Mouse (Mus musculus) midbrain, embryonic 13.5 days (tissue): ENCODE measurements around the gene Sfxn3. TPM values are rescaled to one million over a fixed set of nuclear protein-coding genes. Genes with fewer than 3 reads are reported as not detected.

Source experiments
- ATAC-seq: fragments of 200-750 bp; cut with Nextera tagmentation; 2 replicates; pipeline ENCODE4 v1.8.0; 2017; ENCODE audit warnings: mild to moderate bottlenecking, moderate TSS enrichment, moderate library complexity
- H3K27ac ChIP-seq: fragments of 300-500 bp; sonication (generic); 2 replicates; pipeline ENCODE4 v1.5.1; 2015; ENCODE audit warnings: inconsistent platforms, mild to moderate bottlenecking, moderate library complexity
- H3K27me3 ChIP-seq: fragments of 300-500 bp; sonication (generic); 2 replicates; pipeline ENCODE4 v1.6.1; 2015; ENCODE audit warnings: mild to moderate bottlenecking, inconsistent platforms
- H3K36me3 ChIP-seq: fragments of 300-500 bp; sonication (generic); 2 replicates; pipeline ENCODE4 v1.6.1; 2015; ENCODE audit warnings: mild to moderate bottlenecking, inconsistent platforms
- H3K4me1 ChIP-seq: fragments of 300-500 bp; sonication (generic); replicated peaks from 2 replicates; pipeline ENCODE4 v1.6.1; 2015; ENCODE audit warnings: inconsistent platforms
- H3K4me2 ChIP-seq: fragments of 300-500 bp; sonication (generic); replicated peaks from 2 replicates; pipeline ENCODE4 v1.6.1; 2015; ENCODE audit warnings: moderate library complexity, mild to moderate bottlenecking, inconsistent platforms
- H3K4me3 ChIP-seq: fragments of 300-500 bp; sonication (generic); replicated peaks from 2 replicates; pipeline ENCODE4 v1.5.1; 2015; ENCODE audit warnings: mild to moderate bottlenecking, inconsistent platforms
- H3K9ac ChIP-seq: fragments of 300-500 bp; sonication (generic); replicated peaks from 2 replicates; pipeline ENCODE4 v1.6.1; 2015; ENCODE audit warnings: mild to moderate bottlenecking, inconsistent platforms
- H3K9me3 ChIP-seq: fragments of 300-500 bp; sonication (generic); 2 replicates; pipeline ENCODE4 v1.6.1; 2016; ENCODE audit warnings: mild to moderate bottlenecking, inconsistent platforms
- WGBS: fragments of 180-500 bp; shearing (Covaris S2); methylation state at CpG from one replicate; pipeline ENCODE4 v1.1.7; 2015; 5-methylcytosine and 5-hydroxymethylcytosine counted together
- polyA plus RNA-seq: library from polyadenylated mRNA; unstranded; fragments of >200 nt; fragmentation: Nextera tagmentation; extraction: Ambion mirVana; gene quantifications from 2 replicates; pipeline ENCODE4 v1.2.1, GENCODE M21; 2015

Gene Sfxn3
- polyA plus RNA-seq, 1 experiment from 2014 or later, result 58.1 TPM

DNA sequence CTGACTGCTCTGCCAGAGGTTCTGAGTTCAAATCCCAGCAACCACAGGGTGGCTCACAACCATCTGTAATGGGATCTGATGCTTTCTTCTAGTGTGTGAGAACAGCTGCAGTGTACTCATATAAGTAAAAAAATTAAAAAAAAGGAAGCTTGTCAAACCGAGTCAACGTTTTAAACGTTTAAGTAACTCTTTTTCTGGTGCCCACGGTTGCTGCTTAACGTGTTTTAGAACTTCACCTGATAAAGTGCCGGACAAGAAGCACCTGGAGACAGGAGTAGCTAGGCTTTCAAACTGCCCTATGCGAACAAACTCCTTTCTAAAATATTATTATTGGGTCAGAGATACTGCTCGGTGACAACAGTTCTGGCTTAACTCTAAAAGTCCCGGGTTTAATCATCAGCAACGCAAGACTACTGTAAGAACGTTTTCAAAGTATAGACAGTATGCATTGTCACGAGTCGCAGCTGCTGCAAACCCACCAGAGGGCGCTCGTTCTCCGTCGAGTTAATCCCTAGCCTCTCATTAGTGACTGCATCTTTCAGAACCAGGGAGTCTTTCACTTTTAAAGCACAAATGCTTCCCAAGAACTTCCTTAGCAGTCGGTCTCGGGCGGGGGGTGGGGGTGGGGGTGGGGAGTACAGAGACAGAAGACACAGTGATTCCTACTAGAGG lies 26.7 kb downstream of the Sfxn3 start:
- peak overlapping the region; percentile 91 for H3K4me2 ChIP-seq
- H3K4me3 ChIP-seq, result peak overlapping the region; percentile 55
- H3K4me1 ChIP-seq, result peaks cover 28% of the 10 kb centered on the region
- 0 out of 2 replicates have a peak, but pooled peaks have one; percentile 10 for ATAC-seq
- no peaks in the 10 kb centered on the region for H3K36me3 ChIP-seq
- WGBS, result 9% methylated on average over 20 of the region's 20 CpGs
- peak overlapping the region; percentile 83; the same call in 1 of the 2 replicates for H3K27ac ChIP-seq
- H3K27me3 ChIP-seq, result peaks cover 68% of the 10 kb centered on the region
- no peaks in the 10 kb centered on the region for H3K9me3 ChIP-seq
- peak overlapping the region; percentile 75 for H3K9ac ChIP-seq

DNA sequence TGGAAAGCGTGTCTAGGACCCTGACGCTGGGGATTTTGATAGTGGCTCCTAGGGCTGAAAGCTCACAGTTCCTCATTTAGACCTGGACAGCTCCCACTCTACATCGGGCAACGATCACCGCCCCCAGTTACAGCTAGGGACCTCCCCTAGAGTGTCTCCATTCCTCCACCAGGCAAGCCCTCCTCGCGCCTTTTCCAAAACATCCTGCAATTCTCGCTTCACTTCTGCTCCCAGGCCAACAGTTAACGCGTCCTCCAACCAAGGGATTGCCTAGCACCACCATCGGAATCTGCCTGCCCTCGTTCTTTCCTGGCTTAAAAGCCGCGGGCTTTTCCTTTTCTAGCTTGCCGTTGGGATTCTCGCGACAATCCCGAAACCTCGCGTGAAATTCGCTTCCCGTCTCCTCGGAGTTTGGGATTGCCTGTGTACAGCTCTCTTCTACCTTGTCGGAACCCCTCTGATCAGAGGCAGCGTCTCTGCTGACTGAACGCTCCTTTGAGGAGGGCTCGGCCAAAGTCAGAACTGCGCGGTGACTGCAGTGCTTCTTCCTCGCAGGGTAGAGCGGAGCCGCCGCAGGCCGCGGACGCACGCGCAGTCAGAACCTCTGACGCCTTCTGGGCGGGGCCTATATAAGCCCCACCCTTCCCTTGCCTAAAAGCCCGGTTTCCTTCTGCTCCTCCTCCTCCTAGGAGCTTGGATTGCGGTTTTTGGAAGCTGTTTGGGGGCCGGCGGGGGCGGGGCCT lies 27.4 kb downstream of the Sfxn3 start, which contains the start of gene Kazald1:
Gene Kazald1 (plus strand): TSS at position 662 of the 743 bp plus-strand sequence.
- Histone ChIP-seq H3K9ac (peak within 1 kb of the TSS; percentile 75), H3K4me1 (peaks cover 31% of the 10 kb centered on the region), H3K27me3 (peaks cover 69% of the 10 kb centered on the region), H3K27ac (peak within 1 kb of the TSS; percentile 83), H3K36me3 (no peaks in the 10 kb centered on the region), H3K4me3 (peak within 1 kb of the TSS; percentile 55), H3K4me2 (peak within 1 kb of the TSS; percentile 91), H3K9me3 (no peaks in the 10 kb centered on the region)
- ATAC-seq, result peak; percentile 84
- WGBS, result under 1% methylated on average over 45 of the region's 45 CpGs

DNA sequence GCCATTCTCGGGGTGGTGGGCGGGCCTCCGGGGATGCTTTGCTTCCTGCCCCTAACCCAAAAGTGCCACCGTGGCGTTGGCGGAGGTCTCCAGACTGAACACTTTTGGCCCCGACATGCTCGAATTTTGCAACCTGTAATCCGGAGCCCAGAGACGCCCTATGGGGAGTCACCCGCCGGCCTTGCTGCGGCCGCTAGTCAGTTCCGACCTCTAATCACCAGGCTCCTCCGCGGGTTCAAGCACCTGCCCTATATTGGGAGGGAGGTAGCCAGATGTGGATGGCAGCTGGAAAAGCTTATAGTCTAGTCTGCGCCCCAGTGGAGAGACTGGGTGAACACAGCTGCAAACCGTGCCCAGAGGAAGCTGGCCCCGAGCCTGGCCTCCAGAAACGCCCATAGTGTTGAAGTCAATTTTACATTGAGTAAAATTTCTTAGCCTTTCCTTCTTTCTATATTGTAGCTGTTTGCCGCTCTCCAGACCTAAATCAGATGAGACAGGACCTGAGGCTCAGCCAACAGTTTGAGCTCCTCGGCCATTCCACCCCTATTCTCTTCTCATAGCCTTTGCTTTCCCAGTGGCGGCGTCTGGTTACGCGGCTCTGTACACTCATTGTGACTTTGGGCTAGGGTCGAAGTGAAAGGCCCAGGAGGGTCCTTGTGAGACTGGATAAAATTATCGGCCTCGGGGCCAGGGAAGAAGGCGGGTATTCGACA lies 28.2 kb downstream of the Sfxn3 start:
- peak overlapping the region; percentile 75 for H3K9ac ChIP-seq
- no peak overlapping the region for H3K27ac ChIP-seq
- peaks cover 71% of the 10 kb centered on the region for H3K27me3 ChIP-seq
- peak overlapping the region; percentile 55 for H3K4me3 ChIP-seq
- peak; percentile 41 for ATAC-seq
- peak overlapping the region; percentile 91 for H3K4me2 ChIP-seq
- H3K36me3 ChIP-seq, result no peaks in the 10 kb centered on the region
- peaks cover 39% of the 10 kb centered on the region for H3K4me1 ChIP-seq
- WGBS, result under 1% methylated on average over 32 of the region's 32 CpGs
- no peaks in the 10 kb centered on the region for H3K9me3 ChIP-seq

DNA sequence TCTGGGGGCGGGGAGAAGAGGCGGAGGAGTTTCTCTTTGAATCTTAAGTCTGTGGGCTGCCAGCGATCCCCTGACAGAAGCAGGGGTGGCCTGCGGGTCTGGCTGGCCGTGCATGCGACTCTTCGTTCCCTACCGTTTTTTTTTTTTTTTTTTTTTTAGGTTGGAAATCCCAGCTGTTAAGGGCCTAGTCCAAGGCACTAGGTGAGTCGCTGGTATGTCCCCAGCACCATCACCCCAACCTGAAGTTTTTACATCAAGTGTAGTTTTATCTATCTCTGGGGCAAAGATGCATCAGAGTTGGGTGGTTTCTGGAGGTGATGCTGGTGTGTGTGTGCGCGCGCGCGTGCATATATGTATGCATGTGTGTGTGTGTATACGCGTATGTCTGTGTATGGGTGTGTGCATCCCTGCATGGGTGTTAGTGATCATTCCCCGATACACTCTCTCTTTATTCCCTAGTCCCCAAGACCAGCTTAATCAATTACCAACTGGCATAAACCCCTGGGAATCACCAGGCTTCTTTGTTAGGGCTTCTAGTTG lies 28.8 kb downstream of the Sfxn3 start:
- no peak for ATAC-seq
- Histone ChIP-seq H3K27ac (no peak overlapping the region), H3K36me3 (no peaks in the 10 kb centered on the region), H3K27me3 (peaks cover 76% of the 10 kb centered on the region), H3K9ac (no peak overlapping the region), H3K4me1 (peaks cover 45% of the 10 kb centered on the region), H3K4me3 (peak overlapping the region; percentile 55), H3K9me3 (no peaks in the 10 kb centered on the region), H3K4me2 (peak overlapping the region; percentile 91)
- 5% methylated on average over 17 of the region's 17 CpGs for WGBS

DNA sequence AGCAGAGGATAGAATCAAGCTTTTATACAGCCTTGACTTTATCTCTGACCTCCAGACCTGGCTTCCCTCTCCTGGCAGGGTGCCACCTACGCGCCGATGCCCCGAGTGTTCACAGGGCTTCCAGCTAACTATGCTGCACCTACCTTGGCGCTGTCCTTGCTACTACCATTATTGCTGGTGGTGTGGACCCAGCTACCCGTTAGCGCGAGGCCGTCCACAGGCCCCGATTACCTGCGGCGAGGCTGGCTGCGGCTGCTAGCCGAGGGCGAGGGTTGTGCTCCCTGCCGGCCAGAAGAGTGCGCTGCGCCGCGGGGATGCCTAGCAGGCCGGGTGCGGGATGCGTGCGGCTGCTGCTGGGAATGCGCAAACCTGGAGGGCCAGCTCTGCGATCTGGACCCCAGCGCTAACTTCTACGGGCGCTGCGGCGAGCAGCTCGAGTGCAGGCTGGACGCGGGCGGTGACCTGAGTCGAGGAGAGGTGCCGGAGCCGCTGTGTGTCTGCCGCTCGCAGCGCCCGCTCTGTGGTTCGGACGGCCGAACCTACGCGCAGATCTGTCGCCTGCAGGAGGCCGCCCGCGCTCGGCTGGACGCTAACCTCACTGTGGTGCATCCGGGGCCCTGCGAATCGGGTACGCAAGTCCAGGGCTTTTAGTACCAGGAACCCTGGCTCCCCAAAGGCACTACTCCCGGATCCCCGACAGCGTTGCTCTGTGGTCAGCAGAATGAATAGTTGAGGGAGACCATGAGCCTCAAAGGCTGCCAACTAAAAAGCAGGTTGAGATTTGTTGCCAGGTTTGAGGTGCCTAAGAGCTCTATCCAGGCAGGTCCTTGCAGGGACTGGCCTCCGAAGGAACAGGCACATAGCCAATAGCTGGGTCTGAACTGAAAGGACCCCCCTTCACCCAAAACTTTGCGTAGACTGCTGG lies 29.5 kb downstream of the Sfxn3 start:
- Histone ChIP-seq H3K4me2 (peak overlapping the region; percentile 53), H3K9me3 (no peaks in the 10 kb centered on the region), H3K36me3 (no peaks in the 10 kb centered on the region), H3K27ac (no peak overlapping the region), H3K4me3 (peak overlapping the region; percentile 37), H3K27me3 (peaks cover 76% of the 10 kb centered on the region), H3K4me1 (peaks cover 46% of the 10 kb centered on the region), H3K9ac (peak overlapping the region; percentile 53)
- under 1% methylated on average over 62 of the region's 62 CpGs for WGBS
- ATAC-seq, result no peak

DNA sequence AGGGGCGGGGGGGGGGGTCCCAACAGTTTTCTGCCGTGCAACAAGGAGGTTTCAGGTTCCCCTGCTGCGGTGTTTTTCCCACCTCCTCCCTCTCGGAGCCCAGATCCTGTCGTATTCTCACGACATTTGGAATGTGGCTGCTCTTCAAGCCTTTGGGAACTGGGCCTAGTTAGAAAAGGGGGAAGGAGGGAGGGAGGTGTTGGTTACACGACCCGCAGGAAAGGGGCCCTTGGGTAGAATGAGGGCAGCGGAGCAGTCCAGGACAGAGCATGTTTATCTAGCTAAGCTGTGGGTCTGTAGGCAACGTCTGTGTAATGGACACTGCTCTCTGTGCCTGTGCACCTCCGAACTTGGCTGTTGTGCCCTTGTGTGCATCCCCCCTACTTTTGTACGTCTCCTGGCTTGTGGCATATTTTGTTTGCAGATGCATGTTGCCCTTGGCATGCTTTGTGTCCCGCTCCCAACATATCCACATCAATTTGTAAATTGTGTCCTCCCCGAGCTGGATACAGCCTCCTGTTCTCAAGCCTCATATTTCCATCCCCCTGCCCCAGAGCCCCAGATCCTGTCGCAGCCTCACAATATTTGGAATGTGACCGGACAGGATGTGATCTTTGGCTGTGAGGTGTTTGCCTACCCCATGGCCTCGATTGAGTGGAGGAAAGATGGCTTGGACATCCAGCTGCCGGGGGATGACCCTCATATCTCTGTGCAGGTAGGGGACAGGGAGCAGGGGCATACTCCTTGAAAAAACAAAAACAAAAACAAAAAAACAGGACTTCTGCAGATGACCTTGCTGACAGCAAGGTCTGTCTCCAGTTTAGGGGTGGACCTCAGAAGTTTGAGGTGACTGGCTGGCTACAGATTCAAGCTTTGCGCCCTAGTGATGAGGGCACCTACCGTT lies 30.7 kb downstream of the Sfxn3 start:
- 5% methylated on average over 20 of the region's 20 CpGs for WGBS
- no peaks in the 10 kb centered on the region for H3K36me3 ChIP-seq

DNA sequence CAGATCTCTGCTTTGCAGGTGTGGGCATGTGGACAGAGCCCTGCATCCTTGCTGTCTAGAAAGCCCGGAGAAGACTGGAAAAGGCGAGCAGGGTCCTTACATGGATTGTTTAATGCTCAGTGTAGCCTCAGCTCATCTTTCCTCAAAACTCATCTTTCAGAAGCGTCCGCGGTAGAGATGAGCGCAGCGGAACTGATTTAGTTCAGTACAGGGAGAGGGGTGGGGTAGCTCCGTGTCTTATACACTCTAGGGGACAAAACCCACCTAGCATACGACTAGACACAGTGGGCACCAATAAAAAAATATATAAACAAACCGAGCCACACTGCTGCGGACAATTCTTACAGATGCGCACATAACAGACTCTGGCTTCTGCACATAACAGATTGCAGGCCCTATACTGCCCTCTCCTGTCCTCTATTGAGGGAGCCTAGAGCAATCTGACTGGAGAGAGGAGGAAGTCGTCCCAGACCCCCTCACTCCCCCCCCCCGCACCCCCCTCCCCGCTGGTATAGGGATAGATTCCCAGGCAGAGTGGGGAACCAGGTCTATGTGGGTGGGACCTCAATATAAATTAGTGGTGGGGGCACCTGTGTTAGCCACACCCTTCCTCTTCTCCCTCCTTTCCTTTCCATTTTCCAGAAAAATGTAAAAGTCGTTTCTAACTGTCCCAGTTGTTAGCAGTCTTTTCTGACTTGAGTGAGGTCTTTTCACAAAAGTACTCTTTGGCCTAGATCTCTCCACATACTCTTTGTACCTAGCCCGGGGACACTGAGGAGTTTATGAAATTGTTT lies 31.9 kb downstream of the Sfxn3 start:
- no peak overlapping the region for H3K27ac ChIP-seq
- H3K9me3 ChIP-seq, result no peaks in the 10 kb centered on the region
- no peak overlapping the region for H3K9ac ChIP-seq
- no peak overlapping the region for H3K4me3 ChIP-seq
- H3K27me3 ChIP-seq, result peaks cover 89% of the 10 kb centered on the region
- peak overlapping the region; percentile 55 for H3K4me2 ChIP-seq
- H3K4me1 ChIP-seq, result peaks cover 43% of the 10 kb centered on the region
- no peaks in the 10 kb centered on the region for H3K36me3 ChIP-seq
- 4% methylated on average over 17 of the region's 17 CpGs for WGBS
- ATAC-seq, result no peak

More for the DNA sequence above, 30.7 kb downstream of the Sfxn3 start:
- no peak overlapping the region for H3K4me3 ChIP-seq
- H3K9me3 ChIP-seq, result no peaks in the 10 kb centered on the region
- peaks cover 83% of the 10 kb centered on the region for H3K27me3 ChIP-seq
- H3K9ac ChIP-seq, result no peak overlapping the region
- no peak overlapping the region for H3K4me2 ChIP-seq
- no peak for ATAC-seq
- peaks cover 46% of the 10 kb centered on the region for H3K4me1 ChIP-seq
- H3K27ac ChIP-seq, result no peak overlapping the region

DNA sequence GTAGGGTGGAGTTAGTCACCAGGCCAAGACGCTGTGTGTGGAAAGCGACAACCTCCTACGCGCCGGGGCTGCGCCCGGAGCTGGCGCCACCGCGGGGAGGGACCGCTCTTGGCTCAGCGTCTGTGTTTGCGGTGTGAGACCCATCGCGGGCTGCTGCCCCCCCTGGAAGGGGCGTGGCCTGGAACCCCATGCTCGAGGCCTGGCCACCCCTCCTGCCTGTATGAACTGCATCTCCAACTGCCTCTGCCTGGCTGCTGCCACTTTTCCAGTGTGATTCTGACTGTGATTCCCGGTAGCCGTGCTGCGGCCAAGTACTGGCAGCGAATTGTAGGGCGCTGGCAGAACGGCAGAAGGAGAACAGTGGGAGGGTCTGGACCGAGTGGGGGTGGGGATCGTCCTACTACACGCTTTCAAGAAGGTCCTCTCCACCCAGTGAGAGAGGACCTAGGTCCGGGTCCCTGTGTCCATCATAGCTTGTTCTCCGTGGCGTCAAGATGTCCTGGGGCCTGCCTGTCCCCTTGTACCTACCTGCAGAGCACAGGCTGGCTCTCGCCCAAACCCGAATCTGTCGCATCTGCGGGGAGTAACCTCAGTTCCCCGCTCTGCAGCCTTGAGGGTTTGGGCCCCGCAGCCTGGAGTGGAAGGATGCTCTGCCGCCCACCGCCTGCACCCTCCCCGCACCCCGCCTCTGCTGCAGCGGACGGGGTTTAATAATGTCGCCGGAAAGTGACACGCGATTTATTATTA lies 32.6 kb downstream of the Sfxn3 start:
- Histone ChIP-seq H3K9ac (peak overlapping the region; percentile 44; the same call in 1 of the 2 replicates), H3K4me3 (peak overlapping the region; percentile 30), H3K36me3 (no peaks in the 10 kb centered on the region), H3K27me3 (peaks cover 97% of the 10 kb centered on the region), H3K27ac (no peak overlapping the region), H3K4me2 (peak overlapping the region; percentile 55), H3K4me1 (peaks cover 40% of the 10 kb centered on the region), H3K9me3 (no peaks in the 10 kb centered on the region)
- peak; percentile 3; the same call in 1 of the 2 replicates for ATAC-seq
- WGBS, result under 1% methylated on average over 45 of the region's 45 CpGs

DNA sequence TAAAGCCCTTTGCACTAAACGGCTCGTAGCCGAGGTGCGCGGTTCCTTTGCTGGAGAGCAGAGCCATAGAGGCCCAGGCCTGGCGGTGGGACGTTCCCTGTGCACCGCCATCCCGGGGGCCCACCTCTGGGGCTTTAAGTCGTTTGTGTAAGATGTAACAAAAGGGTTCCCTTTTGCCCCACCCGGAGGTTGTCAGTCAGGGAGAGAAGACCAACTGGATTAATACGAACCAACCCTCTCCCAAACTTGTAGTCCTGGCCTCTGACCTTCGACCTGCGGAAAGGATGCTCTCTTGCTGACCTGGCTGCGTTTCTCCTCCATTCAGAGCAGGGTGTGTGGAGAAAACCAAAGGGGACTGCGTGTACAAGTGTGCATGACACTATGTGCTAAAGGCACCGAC lies 33.4 kb downstream of the Sfxn3 start:
- WGBS, result under 1% methylated on average over 17 of the region's 17 CpGs
- Histone ChIP-seq H3K4me3 (peak overlapping the region; percentile 30), H3K27ac (no peak overlapping the region), H3K9me3 (no peaks in the 10 kb centered on the region), H3K27me3 (peaks cover 98% of the 10 kb centered on the region), H3K4me2 (peak overlapping the region; percentile 55), H3K36me3 (no peaks in the 10 kb centered on the region), H3K4me1 (peaks cover 36% of the 10 kb centered on the region), H3K9ac (peak overlapping the region; percentile 36; the same call in 1 of the 2 replicates)
- ATAC-seq, result no peak
